Mouse (Mus musculus) hindbrain, embryonic 11.5 days (tissue): ENCODE data around the gene Apoe. TPM values are rescaled to one million over a fixed set of nuclear protein-coding genes. Genes with fewer than 3 reads are reported as not detected.

Source experiments
- ATAC-seq: fragments of 200-750 bp; cut with Nextera tagmentation; 2 replicates; pipeline ENCODE4 v1.8.0; 2017; ENCODE audit warnings: mild to moderate bottlenecking, moderate TSS enrichment, moderate library complexity; ENCODE audit not compliant: low FRiP score
- DNase-seq: peaks from one replicate; pipeline ENCODE4 v3.0.0-alpha.2; 2015; ENCODE audit warnings: low spot score
- H3K27ac ChIP-seq: fragments of 300-500 bp; sonication (generic); 2 replicates; pipeline ENCODE4 v1.5.1; 2014; ENCODE audit warnings: mild to moderate bottlenecking, low read depth, low read length
- H3K27me3 ChIP-seq: fragments of 300-500 bp; sonication (generic); 2 replicates; pipeline ENCODE4 v1.6.1; 2014; ENCODE audit warnings: mild to moderate bottlenecking, low read length, moderate library complexity, mixed read lengths; ENCODE audit not compliant: control insufficient read depth, insufficient read depth
- H3K36me3 ChIP-seq: fragments of 300-500 bp; sonication (generic); 2 replicates; pipeline ENCODE4 v1.6.1; 2014; ENCODE audit warnings: mild to moderate bottlenecking, low read length, moderate library complexity, mixed read lengths; ENCODE audit not compliant: control insufficient read depth, insufficient read depth
- H3K4me1 ChIP-seq: fragments of 300-500 bp; sonication (generic); replicated peaks from 2 replicates; pipeline ENCODE4 v1.6.1; 2014; ENCODE audit warnings: low read length, mixed read lengths; ENCODE audit not compliant: control insufficient read depth, insufficient read depth
- H3K4me2 ChIP-seq: fragments of 300-500 bp; sonication (generic); replicated peaks from 2 replicates; pipeline ENCODE4 v1.6.1; 2014; ENCODE audit warnings: mild to moderate bottlenecking, low read depth, low read length
- H3K4me3 ChIP-seq: fragments of 300-500 bp; sonication (generic); 2 replicates; pipeline ENCODE4 v1.5.1; 2014; ENCODE audit warnings: low read depth, low read length
- H3K9ac ChIP-seq: fragments of 300-500 bp; sonication (generic); 2 replicates; pipeline ENCODE4 v1.6.1; 2014; ENCODE audit warnings: low read depth, low read length
- H3K9me3 ChIP-seq: fragments of 300-500 bp; sonication (generic); 2 replicates; pipeline ENCODE4 v1.6.1; 2016; ENCODE audit warnings: low read length; ENCODE audit not compliant: control insufficient read depth
- WGBS: fragments of 180-500 bp; shearing (Covaris S2); extraction: QIAGEN DNeasy Blood & Tissue Kit; methylation state at CpG from one replicate; pipeline ENCODE4 v1.1.7; 2014; 5-methylcytosine and 5-hydroxymethylcytosine counted together
- polyA plus RNA-seq: library from polyadenylated mRNA; unstranded; fragments of >200 nt; fragmentation: Nextera tagmentation; extraction: Ambion mirVana; gene quantifications from 2 replicates; pipeline ENCODE4 v1.2.1, GENCODE M21; 2014

The Apoe gene
- 192 and 221 TPM in 2 replicates for polyA plus RNA-seq

- H3K27ac ChIP-seq = no peak within 1 kb of the TSS
- H3K27me3 ChIP-seq = no peaks in the 10 kb centered on the region
- peaks cover 8% of the 10 kb centered on the region; the same call in 1 of the 2 replicates for H3K36me3 ChIP-seq
- ATAC-seq (peak; percentile 66), DNase-seq (peak; percentile 55)
- WGBS = 2% methylated on average over 18 of the region's 20 CpGs
- H3K9ac ChIP-seq = peak within 1 kb of the TSS; percentile 59
- peak within 1 kb of the TSS; percentile 29 for H3K4me3 ChIP-seq
- H3K4me2 ChIP-seq = peak within 1 kb of the TSS; percentile 43
- H3K4me1 ChIP-seq = peaks cover 3% of the 10 kb centered on the region; the same call in 1 of the 2 replicates
- no peaks in the 10 kb centered on the region for H3K9me3 ChIP-seq
These were observed at the start of gene Apoe for GRCm38 (mm10) chr7:19698907-19699826. Apoe (minus strand) TSS chr7:19699188.

GRCm38 (mm10) chr7:19747420-19748218 lies 48.6 kb upstream of the Apoe start:
- Histone ChIP-seq H3K9me3 (no peaks in the 10 kb centered on the region), H3K27ac (no peak overlapping the region), H3K4me2 (peak overlapping the region; percentile 74), H3K36me3 (no peaks in the 10 kb centered on the region), H3K9ac (peak overlapping the region; percentile 80; the same call in 1 of the 2 replicates), H3K4me3 (peak overlapping the region; percentile 68), H3K27me3 (no peaks in the 10 kb centered on the region), H3K4me1 (no peaks in the 10 kb centered on the region; the same call in 1 of the 2 replicates)
- WGBS = 2% methylated on average over 25 of the region's 25 CpGs
- no peak for DNase-seq
- ATAC-seq = no peak

- H3K27ac ChIP-seq = no peak overlapping the region
These were observed 47.6 kb upstream of the Apoe start for GRCm38 (mm10) chr7:19746426-19747201.

GRCm38 (mm10) chr7:19745971-19746370 lies 47.0 kb upstream of the Apoe start:
- Histone ChIP-seq H3K36me3 (no peaks in the 10 kb centered on the region), H3K4me3 (no peak overlapping the region), H3K4me2 (no peak overlapping the region), H3K9me3 (no peaks in the 10 kb centered on the region), H3K4me1 (peaks cover 3% of the 10 kb centered on the region; the same call in 1 of the 2 replicates), H3K9ac (no peak overlapping the region), H3K27me3 (no peaks in the 10 kb centered on the region), H3K27ac (no peak overlapping the region)
- no peak for ATAC-seq
- WGBS = 86% methylated on average over 8 of the region's 10 CpGs
- DNase-seq = no peak

More at GRCm38 (mm10) chr7:19746426-19747201, 47.6 kb upstream of the Apoe start:
- H3K9me3 ChIP-seq = no peaks in the 10 kb centered on the region
- peak overlapping the region; percentile 74 for H3K4me2 ChIP-seq
- 37% methylated on average over 6 of the region's 6 CpGs for WGBS
- peak overlapping the region; percentile 68; the same call in 1 of the 2 replicates for H3K4me3 ChIP-seq
- no peaks in the 10 kb centered on the region for H3K27me3 ChIP-seq
- peaks cover 3% of the 10 kb centered on the region; the same call in 1 of the 2 replicates for H3K4me1 ChIP-seq
- DNase-seq (peak; percentile 30), ATAC-seq (no peak)
- no peaks in the 10 kb centered on the region for H3K36me3 ChIP-seq
- no peak overlapping the region for H3K9ac ChIP-seq

- Histone ChIP-seq H3K27me3 (no peaks in the 10 kb centered on the region), H3K4me1 (peaks cover 3% of the 10 kb centered on the region; the same call in 1 of the 2 replicates), H3K4me2 (no peak overlapping the region), H3K36me3 (no peaks in the 10 kb centered on the region), H3K27ac (peak overlapping the region; percentile 30), H3K9ac (no peak overlapping the region), H3K4me3 (no peak overlapping the region), H3K9me3 (no peaks in the 10 kb centered on the region)
- WGBS = 60% methylated on average over 14 of the region's 14 CpGs
- ATAC-seq (no peak), DNase-seq (no peak)
These were observed 45.8 kb upstream of the Apoe start for GRCm38 (mm10) chr7:19744590-19745385.

- Histone ChIP-seq H3K4me3 (no peak overlapping the region), H3K27me3 (no peaks in the 10 kb centered on the region), H3K4me2 (no peak overlapping the region), H3K9me3 (no peaks in the 10 kb centered on the region), H3K36me3 (no peaks in the 10 kb centered on the region), H3K4me1 (peaks cover 3% of the 10 kb centered on the region; the same call in 1 of the 2 replicates), H3K9ac (no peak overlapping the region), H3K27ac (no peak overlapping the region)
- DNase-seq (no peak), ATAC-seq (no peak)
- WGBS = 89% methylated on average over 6 of the region's 6 CpGs
These were observed 44.8 kb upstream of the Apoe start for GRCm38 (mm10) chr7:19743791-19744190.

- Histone ChIP-seq H3K36me3 (0 out of 2 replicates have a peak, but pooled peaks cover 2% of the 10 kb centered on the region), H3K4me3 (no peak overlapping the region), H3K27ac (no peak overlapping the region)
These were observed 43.5 kb upstream of the Apoe start for GRCm38 (mm10) chr7:19742468-19742867.

More at GRCm38 (mm10) chr7:19742468-19742867, 43.5 kb upstream of the Apoe start:
- 43% methylated on average over 5 of the region's 5 CpGs for WGBS
- no peak for ATAC-seq
- no peak overlapping the region for H3K4me2 ChIP-seq
- no peaks in the 10 kb centered on the region for H3K27me3 ChIP-seq
- H3K4me1 ChIP-seq = peaks cover 3% of the 10 kb centered on the region; the same call in 1 of the 2 replicates
- H3K9me3 ChIP-seq = no peaks in the 10 kb centered on the region
- DNase-seq = no peak
- no peak overlapping the region for H3K9ac ChIP-seq
